8 mouse cellular contexts compared by ENCODE assay signal in genomic region chr5:137734289-137735061, GRCm38 (mm10). TPM values are rescaled to one million over a fixed set of nuclear protein-coding genes. Genes with fewer than 3 reads are reported as not detected.
DNase-seq lines count a peak whose midpoint lies in the region; ATAC-seq and TF ChIP-seq lines count a peak whose summit lies in the region.

No protein-coding gene starts in this region.

- no peak overlapping the region for H3K27ac ChIP-seq in heart, embryonic 11.5 days (ENCODE audit: low read depth, low read length)
- no peak overlapping the region for H3K27ac ChIP-seq in heart, adult 2 months
- peak overlapping the region; percentile 94 for H3K27ac ChIP-seq in neural tube, embryonic 11.5 days (ENCODE audit: low read depth, low read length)
- H3K27ac ChIP-seq in liver, postnatal 0 days (ENCODE audit: low read depth), result no peak overlapping the region

- ATAC-seq in heart, embryonic 11.5 days (replicated peaks; ENCODE audit: insufficient number of reproducible peaks, low FRiP score, low TSS enrichment), result 0 out of 2 replicates have a peak, but pooled peaks have one; percentile 19
- peak; percentile 92 for ATAC-seq in frontal cortex, adult (ENCODE audit: low TSS enrichment)
- ATAC-seq in neural tube, embryonic 11.5 days (ENCODE audit: insufficient read depth, low FRiP score, low TSS enrichment), result peak; percentile 96
- no peak for ATAC-seq in liver, postnatal 0 days

- peaks cover 4% of the 10 kb centered on the region for H3K4me1 ChIP-seq in heart, embryonic 11.5 days (ENCODE audit: control insufficient read depth, insufficient read depth, low read length)
- H3K4me1 ChIP-seq in heart, adult 2 months (ENCODE audit: control insufficient read depth, insufficient read depth, low read length), result no peaks in the 10 kb centered on the region
- peaks cover 35% of the 10 kb centered on the region for H3K4me1 ChIP-seq in neural tube, embryonic 11.5 days (ENCODE audit: control insufficient read depth, insufficient read depth, low read length)
- H3K4me1 ChIP-seq in liver, postnatal 0 days (ENCODE audit: insufficient read depth), result no peaks in the 10 kb centered on the region

- DNase-seq in heart, adult 2 months, result no peak
- peak; percentile 82 to 88 for DNase-seq in left cerebral cortex, adult 18-20 months (ENCODE audit: low spot score in 2 of 2)
- DNase-seq in neural tube, embryonic 11.5 days (ENCODE audit: low spot score), result peak; percentile 90
- no peak for DNase-seq in liver, postnatal 0 days
- DNase-seq in heart, adult 11 months, result no peak
- no peak for DNase-seq in spleen, postnatal 14 days (ENCODE audit: low spot score in 2 of 2)

- no peak overlapping the region for H3K4me2 ChIP-seq in heart, embryonic 11.5 days
- H3K4me2 ChIP-seq in neural tube, embryonic 11.5 days (ENCODE audit: low read depth), result peak overlapping the region; percentile 37
- H3K4me2 ChIP-seq in liver, postnatal 0 days (ENCODE audit: low read depth, low read length), result no peak overlapping the region

- 71% methylated on average over 6 of the region's 6 CpGs for WGBS in heart, embryonic 11.5 days (ENCODE audit: insufficient replicate concordance)
- WGBS in heart, adult 2 months, result 72% methylated on average over 6 of the region's 6 CpGs
- WGBS in neural tube, embryonic 11.5 days, result 64% methylated on average over 6 of the region's 6 CpGs
- WGBS in liver, postnatal 0 days (ENCODE audit: insufficient replicate concordance), result 50% methylated on average over 6 of the region's 6 CpGs

- H3K79me2 ChIP-seq in heart, adult 2 months (replicated peaks; ENCODE audit: control insufficient read depth, insufficient read depth, low read length), result no peaks in the 10 kb centered on the region

- TF ChIP-seq EP300 in heart, adult 2 months (IDR thresholded peaks at IDR 0.05; ENCODE audit: insufficient read depth, low read depth, low read length), result no peak
- no peak for TF ChIP-seq EP300 in liver, postnatal 0 days (IDR thresholded peaks at IDR 0.05; ENCODE audit: low read depth)

- intact Hi-C loops in heart, adult 2 months (cut with DNase I), result no loop called here

- TF ChIP-seq POLR2A in heart, adult 2 months (IDR thresholded peaks at IDR 0.05; ENCODE audit: insufficient read depth, low read depth, low read length), result no peak

- no peak overlapping the region for H3K4me3 ChIP-seq in heart, embryonic 11.5 days (ENCODE audit: low read depth, low read length)
- H3K4me3 ChIP-seq in heart, adult 2 months, result no peak overlapping the region
- H3K4me3 ChIP-seq in neural tube, embryonic 11.5 days (ENCODE audit: low read depth, low read length), result peak overlapping the region; percentile 8; the same call in 1 of the 2 replicates
- no peak overlapping the region for H3K4me3 ChIP-seq in liver, postnatal 0 days (ENCODE audit: low read depth, low read length)

- no peak for TF ChIP-seq CTCF in heart, adult 2 months (IDR thresholded peaks at IDR 0.05)
- TF ChIP-seq CTCF in liver, postnatal 0 days (IDR thresholded peaks at IDR 0.05; ENCODE audit: low read depth), result no peak

- no peak overlapping the region for H3K9ac ChIP-seq in heart, embryonic 11.5 days (ENCODE audit: low read depth, low read length)
- H3K9ac ChIP-seq in heart, adult 2 months (ENCODE audit: low read depth, low read length), result no peak overlapping the region
- peak overlapping the region; percentile 45 for H3K9ac ChIP-seq in neural tube, embryonic 11.5 days (ENCODE audit: low read length)
- no peak overlapping the region for H3K9ac ChIP-seq in liver, postnatal 0 days (replicated peaks)

- no peaks in the 10 kb centered on the region for H3K27me3 ChIP-seq in heart, embryonic 11.5 days (ENCODE audit: control insufficient read depth, insufficient read depth, low read length)
- no peaks in the 10 kb centered on the region for H3K27me3 ChIP-seq in heart, adult 2 months (ENCODE audit: control insufficient read depth, insufficient read depth, low read length)
- no peaks in the 10 kb centered on the region for H3K27me3 ChIP-seq in neural tube, embryonic 11.5 days (ENCODE audit: control insufficient read depth, insufficient read depth, low read length)
- H3K27me3 ChIP-seq in liver, postnatal 0 days (ENCODE audit: insufficient read depth, low read length), result no peaks in the 10 kb centered on the region

- no peaks in the 10 kb centered on the region for H3K9me3 ChIP-seq in heart, embryonic 11.5 days (replicated peaks; ENCODE audit: control insufficient read depth, low read length)
- no peaks in the 10 kb centered on the region for H3K9me3 ChIP-seq in neural tube, embryonic 11.5 days (ENCODE audit: control insufficient read depth, low read length)
- H3K9me3 ChIP-seq in liver, postnatal 0 days (ENCODE audit: low read length), result no peaks in the 10 kb centered on the region

- H3K36me3 ChIP-seq in heart, embryonic 11.5 days (ENCODE audit: control insufficient read depth, insufficient read depth, low read length), result 0 out of 2 replicates have a peak, but pooled peaks cover 2% of the 10 kb centered on the region
- H3K36me3 ChIP-seq in heart, adult 2 months (ENCODE audit: control insufficient read depth, insufficient read depth, low read length), result no peaks in the 10 kb centered on the region
- peaks cover 11% of the 10 kb centered on the region for H3K36me3 ChIP-seq in neural tube, embryonic 11.5 days (ENCODE audit: control insufficient read depth, insufficient read depth, low read length)
- no peaks in the 10 kb centered on the region for H3K36me3 ChIP-seq in liver, postnatal 0 days (replicated peaks; ENCODE audit: insufficient read depth, low read length)

RNA-seq across cellular contexts. Expression of gene Nyap1, which starts 6.9 kb away (rescaled TPM):
- polyA plus RNA-seq in heart, embryonic 11.5 days (2014; fragmentation: Nextera tagmentation; extraction: Ambion mirVana), result 0.47 and 1.0 TPM in 2 replicates
- total RNA-seq in heart, adult 2 months (2021), result 1 to 10 TPM in 1 of 2 experiments, under 1 TPM in 1; 0.94 to 1.2 TPM
- 1.6 and 1.7 TPM in 2 replicates for polyA plus RNA-seq in heart, adult 2 months (2012; rRNA removed)
- 10 to 100 TPM; 80.1 to 82.0 TPM for total RNA-seq in left cerebral cortex, adult 18-20 months (2021)
- 3.8 and 4.4 TPM in 2 replicates for polyA plus RNA-seq in neural tube, embryonic 11.5 days (2014; fragmentation: Nextera tagmentation; extraction: Ambion mirVana)
- 0.11 and 0.18 TPM in 2 replicates for polyA plus RNA-seq in liver, postnatal 0 days (2015; fragmentation: Nextera tagmentation; extraction: Ambion mirVana)

RNA-seq across cellular contexts. Expression of gene Tsc22d4, which starts 11.1 kb away (rescaled TPM):
- polyA plus RNA-seq in heart, embryonic 11.5 days (2014; fragmentation: Nextera tagmentation; extraction: Ambion mirVana), result 139 and 147 TPM in 2 replicates
- total RNA-seq in heart, adult 2 months (2021), result 100 to 1,000 TPM; 254 to 258 TPM
- polyA plus RNA-seq in heart, adult 2 months (2012; rRNA removed), result 223 and 251 TPM in 2 replicates
- 100 to 1,000 TPM; 139 to 145 TPM for total RNA-seq in left cerebral cortex, adult 18-20 months (2021)
- polyA plus RNA-seq in neural tube, embryonic 11.5 days (2014; fragmentation: Nextera tagmentation; extraction: Ambion mirVana), result 73.9 and 75.6 TPM in 2 replicates
- 65.3 and 65.9 TPM in 2 replicates for polyA plus RNA-seq in liver, postnatal 0 days (2015; fragmentation: Nextera tagmentation; extraction: Ambion mirVana)

RNA-seq across cellular contexts. Expression of gene Ppp1r35, which starts 44.2 kb away (rescaled TPM):
- 29.9 and 35.3 TPM in 2 replicates for polyA plus RNA-seq in heart, embryonic 11.5 days (2014; fragmentation: Nextera tagmentation; extraction: Ambion mirVana)
- total RNA-seq in heart, adult 2 months (2021), result 10 to 100 TPM in 1 of 2 experiments, 1 to 10 TPM in 1; 7.4 to 10.8 TPM
- polyA plus RNA-seq in heart, adult 2 months (2012; rRNA removed), result 6.8 and 12.0 TPM in 2 replicates
- total RNA-seq in left cerebral cortex, adult 18-20 months (2021), result 10 to 100 TPM; 23.7 to 25.7 TPM
- polyA plus RNA-seq in neural tube, embryonic 11.5 days (2014; fragmentation: Nextera tagmentation; extraction: Ambion mirVana), result 71.1 and 71.2 TPM in 2 replicates
- polyA plus RNA-seq in liver, postnatal 0 days (2015; fragmentation: Nextera tagmentation; extraction: Ambion mirVana), result 13.4 and 18.1 TPM in 2 replicates

RNA-seq across cellular contexts. Expression of gene Agfg2, which starts 49.9 kb away (rescaled TPM):
- 19.9 TPM in 2 replicates for polyA plus RNA-seq in heart, embryonic 11.5 days (2014; fragmentation: Nextera tagmentation; extraction: Ambion mirVana)
- total RNA-seq in heart, adult 2 months (2021), result 10 to 100 TPM; 15.6 to 19.1 TPM
- polyA plus RNA-seq in heart, adult 2 months (2012; rRNA removed), result 11.9 and 12.5 TPM in 2 replicates
- total RNA-seq in left cerebral cortex, adult 18-20 months (2021), result 10 to 100 TPM; 46.9 to 48.9 TPM
- polyA plus RNA-seq in neural tube, embryonic 11.5 days (2014; fragmentation: Nextera tagmentation; extraction: Ambion mirVana), result 13.6 and 14.6 TPM in 2 replicates
- 29.5 and 34.1 TPM in 2 replicates for polyA plus RNA-seq in liver, postnatal 0 days (2015; fragmentation: Nextera tagmentation; extraction: Ambion mirVana)

RNA-seq across cellular contexts. Expression of gene Mepce, which starts 53.0 kb away (rescaled TPM):
- polyA plus RNA-seq in heart, embryonic 11.5 days (2014; fragmentation: Nextera tagmentation; extraction: Ambion mirVana), result 7.4 and 9.2 TPM in 2 replicates
- total RNA-seq in heart, adult 2 months (2021), result 10 to 100 TPM; 21.3 to 26.0 TPM
- polyA plus RNA-seq in heart, adult 2 months (2012; rRNA removed), result 24.1 and 31.5 TPM in 2 replicates
- 10 to 100 TPM; 39.1 to 50.2 TPM for total RNA-seq in left cerebral cortex, adult 18-20 months (2021)
- polyA plus RNA-seq in neural tube, embryonic 11.5 days (2014; fragmentation: Nextera tagmentation; extraction: Ambion mirVana), result 10.0 and 10.7 TPM in 2 replicates
- 4.7 and 5.0 TPM in 2 replicates for polyA plus RNA-seq in liver, postnatal 0 days (2015; fragmentation: Nextera tagmentation; extraction: Ambion mirVana)

Comparison
In these comparisons a context has a peak if more than half of its experiments do, and no peak if none do; other contexts are left out.
1. DNase-seq: peak in left cerebral cortex, adult 18-20 months (2 of 2) and neural tube, embryonic 11.5 days (single experiment); none in heart, adult 2 months (0 of 2), liver, postnatal 0 days (single experiment), heart, adult 11 months (single experiment) and spleen, postnatal 14 days (0 of 2).